ENCODE assay signal across 17 mouse cellular contexts in the genomic region with DNA sequence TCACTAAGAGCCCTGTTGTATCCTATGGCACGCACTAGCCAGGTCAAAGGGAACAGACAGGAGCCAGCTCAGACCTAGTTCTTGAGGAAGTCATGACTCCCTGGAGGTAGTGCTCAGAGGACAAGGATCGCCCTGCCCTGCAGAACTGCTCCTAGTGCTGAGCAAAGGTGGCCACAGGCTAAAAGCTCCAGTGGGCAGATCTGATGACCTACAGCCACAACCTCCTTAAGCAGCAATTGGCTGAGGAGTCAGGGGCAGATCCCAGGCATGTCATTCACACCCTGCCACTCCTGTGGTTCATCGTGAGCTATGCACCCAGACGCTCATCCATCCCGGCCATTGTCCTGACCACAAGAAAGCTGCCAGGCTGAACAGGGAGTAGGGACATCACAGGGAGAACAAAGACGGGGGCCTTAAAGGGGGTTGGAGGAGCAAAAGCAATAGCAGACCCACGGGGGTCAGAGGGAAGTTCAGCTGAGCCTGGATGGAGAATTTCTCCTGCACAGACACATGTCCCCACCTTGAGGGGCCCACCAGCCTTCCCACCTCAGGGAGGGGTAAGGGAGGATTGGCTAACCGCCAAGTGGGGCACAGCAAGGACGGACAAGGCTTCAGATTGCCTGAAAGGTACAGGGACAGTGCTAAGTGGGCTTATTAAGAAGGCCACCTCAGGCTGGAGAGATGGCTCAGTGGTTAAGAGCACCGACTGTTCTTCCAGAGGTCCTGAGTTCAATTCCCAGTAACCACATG. TPM values are rescaled to one million over a fixed set of nuclear protein-coding genes. Genes with fewer than 3 reads are reported as not detected.
DNase-seq lines count a peak whose midpoint lies in the region; ATAC-seq lines count a peak whose summit lies in the region.
"Had no signal": no experiment of that assay in that cellular context is flagged by ENCODE, and none has a peak within 500 bp of the region (broad histone marks: within the 10 kb centered on the region; RNA-seq: fewer than 3 reads in every experiment).

No protein-coding gene starts in this region.

- 34% methylated on average over 10 of the region's 10 CpGs for WGBS in heart, embryonic 14.5 days
- 38% methylated on average over 10 of the region's 10 CpGs for WGBS in limb, embryonic 10.5 days

- H3K4me1 ChIP-seq in heart, embryonic 14.5 days (ENCODE audit: control insufficient read depth in 2 of 2, insufficient read depth in 2 of 2, low read length in 2 of 2) = peaks cover 4% of the 10 kb centered on the region in 2 experiments; a peak in 3 of 4 replicates
- H3K4me1 ChIP-seq in limb, embryonic 10.5 days = peaks cover 32% of the 10 kb centered on the region

- no peaks in the 10 kb centered on the region for H3K36me3 ChIP-seq in heart, embryonic 14.5 days (ENCODE audit: control insufficient read depth, insufficient read depth, low read length)
- H3K36me3 ChIP-seq in limb, embryonic 10.5 days = no peaks in the 10 kb centered on the region
- H3K36me3 ChIP-seq: neural tube, embryonic 13.5 days had no signal

- intact Hi-C loops in heart, postnatal 36 days (cut with DNase I) = loop anchor here (5.0 kb wide), 1 partner anchor 501 kb away; no protein-coding TSS in a partner anchor

- H3K27me3 ChIP-seq in heart, embryonic 14.5 days (ENCODE audit: control insufficient read depth, insufficient read depth, low read length) = 0 out of 2 replicates have a peak, but pooled peaks cover 6% of the 10 kb centered on the region
- H3K27me3 ChIP-seq in limb, embryonic 10.5 days (ENCODE audit: low read depth, poor library complexity, severe bottlenecking) = 0 out of 2 replicates have a peak, but pooled peaks cover 5% of the 10 kb centered on the region

- ATAC-seq in heart, embryonic 14.5 days (ENCODE audit: insufficient number of reproducible peaks, insufficient read depth, low FRiP score, low read depth) = peak; percentile 35
- ATAC-seq: activated CD4-positive, CD25-positive, alpha-beta regulatory T cell, adult 4 months; forebrain, embryonic 14.5 days had no signal

- H3K4me2 ChIP-seq in heart, embryonic 14.5 days (ENCODE audit: low read length) = no peak overlapping the region
- H3K4me2 ChIP-seq: neural tube, embryonic 13.5 days had no signal

- no peak overlapping the region for H3K9ac ChIP-seq in heart, embryonic 14.5 days (ENCODE audit: low read length)
- H3K9ac ChIP-seq: neural tube, embryonic 13.5 days had no signal

- peak; percentile 18 for DNase-seq in embryo, embryonic 11 days
- DNase-seq in embryo, embryonic 10.5 days (ENCODE audit: low spot score) = no peak
- DNase-seq in heart, postnatal 36 days = no peak
- DNase-seq in ZHBTc4 (ENCODE audit: low read depth, low spot score) = peak; percentile 29
- no peak for DNase-seq in limb, embryonic 10.5 days (ENCODE audit: low spot score)
- no peak for DNase-seq in urinary bladder, adult 18-20 months (ENCODE audit: low spot score in 2 of 2)
- DNase-seq in spleen, postnatal 4 days (ENCODE audit: low spot score in 2 of 2) = no peak
- DNase-seq: kidney, adult 2 months; kidney, postnatal 4 days; lung, adult 18-20 months had no signal

- H3K9me3 ChIP-seq in heart, embryonic 14.5 days (ENCODE audit: control insufficient read depth, low read length) = no peaks in the 10 kb centered on the region
- no peaks in the 10 kb centered on the region for H3K9me3 ChIP-seq in limb, embryonic 10.5 days (replicated peaks)
- H3K9me3 ChIP-seq: neural tube, embryonic 13.5 days had no signal

- 0 out of 4 replicates have a peak overlapping the region, but pooled peaks of 1 of the 2 experiments have one; percentile 12 for H3K27ac ChIP-seq in heart, embryonic 14.5 days (replicated peaks in 1 of 2; ENCODE audit: control insufficient read depth in 1 of 2, insufficient read depth in 1 of 2, low read depth in 2 of 2, low read length in 2 of 2)
- peak overlapping the region; percentile 59 for H3K27ac ChIP-seq in limb, embryonic 10.5 days
- H3K27ac ChIP-seq: neural tube, embryonic 13.5 days had no signal

- H3K4me3 ChIP-seq in heart, embryonic 14.5 days (ENCODE audit: control insufficient read depth in 1 of 2, insufficient read depth in 1 of 2, low read depth in 1 of 2, low read length in 2 of 2) = no peak overlapping the region
- H3K4me3 ChIP-seq in limb, embryonic 10.5 days = no peak overlapping the region
- H3K4me3 ChIP-seq: erythroblast, embryonic 14.5 days; neural tube, embryonic 13.5 days had no signal

RNA-seq across cellular contexts. Expression of a gene that starts 9.2 kb away (rescaled TPM):
- 0.22 and 0.27 TPM in 2 replicates for polyA plus RNA-seq in heart, embryonic 14.5 days (2014; fragmentation: Nextera tagmentation; extraction: Ambion mirVana)
- total RNA-seq in heart, postnatal 36 days (2021) = under 1 TPM in 1 of 2 experiments, not detected in 1; 0.14 TPM
- polyA plus RNA-seq in limb, embryonic 10.5 days (2016; fragmentation: Nextera tagmentation; extraction: Ambion mirVana) = 0.41 and 0.46 TPM in 2 replicates
- total RNA-seq: liver, adult 2 months; monocyte, adult 5-6 weeks had no signal
- polyA plus RNA-seq: activated CD4-positive, CD25-positive, alpha-beta regulatory T cell, adult 4 months; erythroblast, embryonic 14.5 days; kidney, adult 2 months had no signal

RNA-seq across cellular contexts. Expression of a gene that starts 41.3 kb away (rescaled TPM):
- polyA plus RNA-seq in heart, embryonic 14.5 days (2014; fragmentation: Nextera tagmentation; extraction: Ambion mirVana) = 0.22 and 0.71 TPM in 2 replicates
- total RNA-seq in heart, postnatal 36 days (2021) = under 1 TPM; 0.22 to 0.33 TPM
- 0.15 TPM in 1 of 2 replicates, not detected in the other for polyA plus RNA-seq in limb, embryonic 10.5 days (2016; fragmentation: Nextera tagmentation; extraction: Ambion mirVana)
- total RNA-seq: liver, adult 2 months had no signal
- polyA plus RNA-seq: activated CD4-positive, CD25-positive, alpha-beta regulatory T cell, adult 4 months had no signal

Comparison
In these comparisons a context has a peak if more than half of its experiments do, and no peak if none do; other contexts are left out.
1. DNase-seq: peak in embryo, embryonic 11 days (single experiment) and ZHBTc4 (single experiment); none in embryo, embryonic 10.5 days (single experiment), heart, postnatal 36 days (0 of 2), limb, embryonic 10.5 days (single experiment), urinary bladder, adult 18-20 months (0 of 2) and spleen, postnatal 4 days (0 of 2).